Mouse (Mus musculus) lung, postnatal 0 days (tissue): ENCODE data around the gene Prrc2c. TPM values are rescaled to one million over a fixed set of nuclear protein-coding genes. Genes with fewer than 3 reads are reported as not detected.
"Not testable (repeated sequence)": the region's sequence is repeated elsewhere in the genome, so short reads cannot be mapped to it uniquely, and the experiment has no call there.

ENCODE experiments used
- ATAC-seq: fragments of 200-750 bp; cut with Nextera tagmentation; 2 replicates; pipeline ENCODE4 v1.8.0; 2017; ENCODE audit warnings: moderate library complexity
- DNase-seq: peaks from one replicate; pipeline ENCODE4 v3.0.0-alpha.2; 2016; ENCODE audit warnings: low spot score
- H3K27ac ChIP-seq: fragments of 300-500 bp; sonication (generic); 2 replicates; pipeline ENCODE4 v1.5.1; 2014; ENCODE audit warnings: antibody characterized with exemption, mild to moderate bottlenecking, low read length, mixed read lengths
- H3K27me3 ChIP-seq: fragments of 300-500 bp; sonication (generic); replicated peaks from 2 replicates; pipeline ENCODE4 v1.6.1; 2014; ENCODE audit warnings: low read length, mixed read lengths; ENCODE audit not compliant: insufficient read depth
- H3K36me3 ChIP-seq: fragments of 300-500 bp; sonication (generic); 2 replicates; pipeline ENCODE4 v1.6.1; 2014; ENCODE audit warnings: low read length, mixed read lengths; ENCODE audit not compliant: insufficient read depth
- H3K4me1 ChIP-seq: fragments of 300-500 bp; sonication (generic); 2 replicates; pipeline ENCODE4 v1.6.1; 2014; ENCODE audit warnings: antibody characterized with exemption, low read depth, low read length, mixed read lengths; ENCODE audit not compliant: insufficient read depth
- H3K4me2 ChIP-seq: fragments of 300-500 bp; sonication (generic); replicated peaks from 2 replicates; pipeline ENCODE4 v1.6.1; 2014; ENCODE audit warnings: low read depth, mild to moderate bottlenecking, low read length, moderate library complexity, mixed read lengths
- H3K4me3 ChIP-seq: fragments of 300-500 bp; sonication (generic); 2 replicates; pipeline ENCODE4 v1.5.1; 2014; ENCODE audit warnings: low read depth, low read length
- H3K9ac ChIP-seq: fragments of 300-500 bp; sonication (generic); replicated peaks from 2 replicates; pipeline ENCODE4 v1.6.1; 2014; ENCODE audit warnings: low read depth, mild to moderate bottlenecking
- H3K9me3 ChIP-seq: fragments of 300-500 bp; sonication (generic); 2 replicates; pipeline ENCODE4 v1.6.1; 2016; ENCODE audit warnings: low read length, mixed read lengths
- CTCF ChIP-seq: IDR thresholded peaks from 2 replicates; pipeline ENCODE4 v1.5.1; 2016; ENCODE audit warnings: antibody characterized with exemption, mild to moderate bottlenecking
- EP300 ChIP-seq: IDR thresholded peaks from 2 replicates; pipeline ENCODE4 v1.6.1; 2016; ENCODE audit warnings: antibody characterized with exemption, mild to moderate bottlenecking, control low read depth
- WGBS: fragments of 180-500 bp; shearing (Covaris S2); extraction: QIAGEN DNeasy Blood & Tissue Kit; methylation state at CpG from one replicate; pipeline ENCODE4 v1.1.7; 2014; 5-methylcytosine and 5-hydroxymethylcytosine counted together
- polyA plus RNA-seq: library from polyadenylated mRNA; unstranded; fragments of >200 nt; fragmentation: Nextera tagmentation; extraction: Ambion mirVana; gene quantifications from 2 replicates; pipeline ENCODE4 v1.2.1, GENCODE M21; 2015

Prrc2c gene
- polyA plus RNA-seq, 1 experiment from 2014 or later: 108 TPM

GRCm38 (mm10) chr1:162639861-162640260, 100.5 kb downstream of the Prrc2c start:
- no peak for TF ChIP-seq EP300
- TF ChIP-seq CTCF: no peak
- Histone ChIP-seq H3K27ac (no peak overlapping the region), H3K9me3 (no peaks in the 10 kb centered on the region), H3K27me3 (no peaks in the 10 kb centered on the region), H3K36me3 (no peaks in the 10 kb centered on the region), H3K4me1 (no peaks in the 10 kb centered on the region), H3K9ac (no peak overlapping the region), H3K4me3 (no peak overlapping the region), H3K4me2 (no peak overlapping the region)
- peak; percentile 33 for DNase-seq
- no peak for ATAC-seq
- WGBS: 96% methylated on average over 1 of the region's 1 CpGs

DNA sequence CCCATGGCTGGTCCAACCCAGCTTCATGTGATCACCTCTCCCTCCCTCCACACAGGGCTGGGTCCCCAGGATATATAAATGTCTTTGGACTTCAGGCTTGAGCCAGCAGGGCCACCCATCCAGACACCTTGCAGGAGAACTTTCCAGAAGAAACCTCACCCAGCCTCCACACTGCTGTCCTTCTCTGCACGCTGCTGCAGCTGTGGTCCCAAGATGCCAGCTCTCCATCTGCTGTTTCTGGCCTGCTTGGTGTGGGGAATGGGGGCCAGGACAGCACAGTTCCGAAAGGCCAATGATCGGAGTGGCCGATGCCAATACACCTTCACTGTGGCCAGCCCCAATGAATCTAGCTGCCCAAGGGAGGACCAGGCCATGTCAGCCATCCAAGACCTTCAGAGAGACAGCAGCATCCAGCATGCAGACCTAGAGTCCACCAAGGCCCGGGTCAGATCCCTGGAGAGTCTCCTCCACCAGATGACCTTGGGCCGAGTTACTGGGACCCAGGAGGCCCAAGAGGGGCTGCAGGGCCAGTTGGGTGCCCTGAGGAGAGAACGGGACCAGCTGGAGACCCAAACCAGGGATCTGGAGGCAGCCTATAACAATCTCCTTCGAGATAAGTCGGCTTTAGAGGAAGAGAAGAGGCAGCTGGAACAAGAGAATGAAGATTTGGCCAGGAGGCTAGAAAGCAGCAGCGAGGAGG, 101.2 kb downstream of the Prrc2c start, which contains the start of gene Myoc:
TSS of gene Myoc (plus strand) at position 105 of the 700 bp plus-strand sequence.
- H3K4me2 ChIP-seq: no peak within 1 kb of the TSS
- no peak within 1 kb of the TSS for H3K27ac ChIP-seq
- no peak within 1 kb of the TSS for H3K9ac ChIP-seq
- no peak for TF ChIP-seq CTCF
- 71% methylated on average over 10 of the region's 10 CpGs for WGBS
- ATAC-seq: no peak
- 0 out of 2 replicates have a peak, but pooled peaks cover 1% of the 10 kb centered on the region for H3K9me3 ChIP-seq
- H3K4me3 ChIP-seq: no peak within 1 kb of the TSS
- H3K36me3 ChIP-seq: no peaks in the 10 kb centered on the region
- H3K27me3 ChIP-seq: no peaks in the 10 kb centered on the region
- no peaks in the 10 kb centered on the region for H3K4me1 ChIP-seq
- DNase-seq: no peak

- 82% methylated on average over 4 of the region's 4 CpGs for WGBS
- H3K9me3 ChIP-seq: 0 out of 2 replicates have a peak, but pooled peaks cover 3% of the 10 kb centered on the region
These were observed 101.8 kb downstream of the Prrc2c start for GRCm38 (mm10) chr1:162638535-162638934.

DNA sequence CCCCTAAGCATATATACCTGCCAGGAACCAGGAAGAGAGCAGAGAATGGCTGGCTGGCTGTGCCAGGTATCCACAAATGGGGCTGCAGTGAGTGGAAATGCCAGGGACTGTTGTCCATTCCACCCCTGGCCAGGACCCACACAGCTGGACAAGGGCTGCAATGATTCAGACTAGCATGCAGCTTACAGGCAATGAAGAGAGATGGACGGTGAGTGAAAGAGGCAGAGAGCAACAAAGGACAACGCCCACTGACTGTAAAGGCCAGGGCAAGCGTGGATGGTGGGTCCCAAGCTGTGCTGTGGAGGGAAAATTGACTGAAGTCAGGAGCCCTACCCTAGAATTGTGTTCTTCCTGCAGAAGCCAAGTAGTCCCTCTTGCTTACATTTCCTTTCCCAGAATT, 103.8 kb downstream of the Prrc2c start:
- TF ChIP-seq EP300 (no peak), CTCF (no peak)
- Histone ChIP-seq H3K36me3 (no peaks in the 10 kb centered on the region), H3K9ac (no peak overlapping the region), H3K4me2 (no peak overlapping the region), H3K27ac (no peak overlapping the region), H3K9me3 (0 out of 2 replicates have a peak, but pooled peaks cover 3% of the 10 kb centered on the region), H3K4me3 (no peak overlapping the region), H3K4me1 (no peaks in the 10 kb centered on the region), H3K27me3 (no peaks in the 10 kb centered on the region)
- ATAC-seq: no peak
- 66% methylated on average over 3 of the region's 3 CpGs for WGBS
- no peak for DNase-seq

More at GRCm38 (mm10) chr1:162638535-162638934, 101.8 kb downstream of the Prrc2c start:
- Histone ChIP-seq H3K27ac (no peak overlapping the region), H3K36me3 (no peaks in the 10 kb centered on the region), H3K4me2 (no peak overlapping the region), H3K4me1 (no peaks in the 10 kb centered on the region), H3K4me3 (no peak overlapping the region), H3K27me3 (no peaks in the 10 kb centered on the region), H3K9ac (no peak overlapping the region)
- no peak for ATAC-seq
- no peak for DNase-seq
- TF ChIP-seq EP300 (no peak), CTCF (no peak)

DNA sequence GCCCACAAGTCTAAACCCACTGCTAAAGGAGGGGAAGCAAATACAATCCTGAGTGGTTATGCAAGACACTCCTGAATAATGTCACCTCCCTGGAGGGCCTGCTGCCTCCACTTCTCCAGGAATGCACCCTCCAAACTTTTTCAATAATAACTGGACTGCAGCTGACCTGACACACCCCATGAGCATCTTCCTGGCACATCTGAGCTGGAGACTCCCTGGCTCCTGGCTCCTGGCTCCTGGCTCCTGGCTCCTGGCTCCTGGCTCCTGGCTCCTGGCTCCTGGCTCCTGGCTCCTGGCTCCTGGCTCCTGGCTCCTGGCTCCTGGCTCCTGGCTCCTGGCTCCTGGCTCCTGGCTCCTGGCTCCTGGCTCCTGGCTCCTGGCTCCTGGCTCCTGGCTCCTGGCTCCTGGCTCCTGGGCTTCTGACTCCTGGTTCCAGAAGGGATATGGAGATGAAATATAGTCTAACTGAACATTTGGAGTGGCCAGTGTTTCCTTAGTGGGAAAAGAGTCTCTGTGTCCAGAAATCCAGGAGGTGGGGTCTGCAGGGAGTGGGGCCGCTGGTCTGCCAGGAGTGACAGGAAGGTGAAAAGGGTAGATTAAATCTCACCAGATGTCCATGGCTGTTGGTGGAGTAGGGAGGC, 104.9 kb downstream of the Prrc2c start:
- not testable (repeated sequence) for H3K27ac ChIP-seq, H3K27me3 ChIP-seq, H3K4me3 ChIP-seq, H3K4me2 ChIP-seq, H3K9me3 ChIP-seq, DNase-seq, ATAC-seq, H3K4me1 ChIP-seq, H3K9ac ChIP-seq, H3K36me3 ChIP-seq
- 37% methylated on average over 1 of the region's 1 CpGs for WGBS

DNA sequence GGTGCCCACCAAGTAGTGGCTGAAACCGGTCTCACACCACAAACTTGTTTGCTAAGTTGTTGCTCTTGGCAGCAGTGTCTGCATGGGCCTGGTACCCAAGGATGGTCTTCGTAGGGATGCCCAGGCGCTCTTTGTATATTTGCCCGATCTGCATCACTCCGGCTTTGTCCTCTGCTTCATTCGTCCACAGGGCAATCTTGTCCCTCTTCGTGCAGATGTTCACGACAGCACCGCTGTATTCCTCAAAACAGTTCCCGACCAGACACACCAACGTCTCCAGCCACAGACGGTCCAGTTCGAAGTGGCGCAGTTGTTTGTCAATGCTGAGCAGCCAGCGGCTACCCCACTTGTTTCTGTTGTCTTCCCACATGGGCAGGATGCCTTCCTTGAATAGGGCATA, 112.0 kb downstream of the Prrc2c start:
- H3K27ac ChIP-seq, H3K9ac ChIP-seq, H3K27me3 ChIP-seq, DNase-seq, ATAC-seq, H3K4me1 ChIP-seq, H3K36me3 ChIP-seq, H3K4me3 ChIP-seq, H3K9me3 ChIP-seq, H3K4me2 ChIP-seq: not testable (repeated sequence)
- 93% methylated on average over 15 of the region's 15 CpGs for WGBS

- not testable (repeated sequence) for H3K9ac ChIP-seq, H3K4me2 ChIP-seq, H3K4me1 ChIP-seq, H3K9me3 ChIP-seq, ATAC-seq, H3K27ac ChIP-seq, H3K27me3 ChIP-seq, H3K4me3 ChIP-seq, H3K36me3 ChIP-seq, DNase-seq
- WGBS: 69% methylated on average over 4 of the region's 4 CpGs
These were observed 112.5 kb downstream of the Prrc2c start for GRCm38 (mm10) chr1:162627821-162628220.
